Mouse (Mus musculus) splenic B cell, adult 2 months (primary cell): ENCODE measurements at regions not wholly inside any gene's neighbourhood (a gene's known extent, or its start where the extent isn't known, plus 50 kb on each side); places are given as distances from the start of the nearest gene placed in this dataset.

Experiments used
- DNase-seq: peaks from one replicate; pipeline ENCODE4 v3.0.0-alpha.2; 2011; ENCODE audit warnings: low read depth, low spot score
- H3K27me3 ChIP-seq: 2 replicates; pipeline ENCODE4 v1.6.1; 2012; ENCODE audit warnings: mild to moderate bottlenecking, low read length, moderate library complexity, mixed read lengths; ENCODE audit not compliant: control insufficient read depth, poor library complexity, insufficient read depth, severe bottlenecking
- H3K36me3 ChIP-seq: 2 replicates; pipeline ENCODE4 v1.6.1; 2012; ENCODE audit warnings: mild to moderate bottlenecking, low read length, moderate library complexity, mixed read lengths; ENCODE audit not compliant: control insufficient read depth, poor library complexity, insufficient read depth, severe bottlenecking

GRCm38 (mm10) chr6:148578281-148578680 is 134.1 kb upstream of the Tmtc1 start:
- Histone ChIP-seq H3K36me3 (no peaks in the 10 kb centered on the region), H3K27me3 (no peaks in the 10 kb centered on the region; the same call in 1 of the 2 replicates)
- no peak for DNase-seq

GRCm38 (mm10) chr6:148577663-148578062 is 133.5 kb upstream of the Tmtc1 start:
- Histone ChIP-seq H3K27me3 (no peaks in the 10 kb centered on the region; the same call in 1 of the 2 replicates), H3K36me3 (no peaks in the 10 kb centered on the region)
- peak; percentile 1 for DNase-seq

DNA sequence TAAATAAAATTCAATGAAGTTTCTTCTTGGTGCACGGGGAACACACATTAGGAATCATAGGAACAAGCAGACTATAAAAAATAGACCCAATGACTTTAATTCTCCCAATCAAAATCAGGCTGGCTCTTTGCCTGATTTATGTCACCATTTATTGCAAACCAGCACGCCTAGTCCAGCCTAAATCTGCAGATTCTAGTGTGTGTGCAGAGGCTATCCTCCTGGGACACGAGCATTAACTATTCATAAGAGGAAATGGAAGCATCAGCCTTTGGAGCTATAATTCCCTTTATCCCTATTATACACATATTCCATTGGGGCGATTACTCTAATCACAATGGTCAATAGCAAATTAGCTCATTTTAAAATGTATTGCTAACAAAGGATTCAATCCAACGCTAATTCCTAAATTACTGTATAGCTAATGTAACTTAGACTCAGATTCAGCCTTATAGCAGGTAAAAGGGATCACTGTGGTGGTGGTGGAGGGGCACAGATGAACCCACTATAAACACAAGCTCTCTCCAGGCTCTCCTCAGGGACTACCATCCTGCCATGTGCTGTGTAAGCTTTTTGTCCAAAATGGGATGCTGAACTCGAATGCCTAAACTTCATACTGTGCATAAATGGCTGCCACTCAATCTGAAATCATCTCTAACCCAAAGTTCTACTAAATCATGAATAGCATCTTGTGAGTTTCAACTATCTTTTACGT is 130.7 kb upstream of the Tmtc1 start:
- no peaks in the 10 kb centered on the region for H3K27me3 ChIP-seq
- no peak for DNase-seq
- no peaks in the 10 kb centered on the region for H3K36me3 ChIP-seq

- Histone ChIP-seq H3K36me3 (no peaks in the 10 kb centered on the region), H3K27me3 (no peaks in the 10 kb centered on the region)
- DNase-seq: no peak
Measured at GRCm38 (mm10) chr6:148572201-148572600, 128.0 kb upstream of the Tmtc1 start.

DNA sequence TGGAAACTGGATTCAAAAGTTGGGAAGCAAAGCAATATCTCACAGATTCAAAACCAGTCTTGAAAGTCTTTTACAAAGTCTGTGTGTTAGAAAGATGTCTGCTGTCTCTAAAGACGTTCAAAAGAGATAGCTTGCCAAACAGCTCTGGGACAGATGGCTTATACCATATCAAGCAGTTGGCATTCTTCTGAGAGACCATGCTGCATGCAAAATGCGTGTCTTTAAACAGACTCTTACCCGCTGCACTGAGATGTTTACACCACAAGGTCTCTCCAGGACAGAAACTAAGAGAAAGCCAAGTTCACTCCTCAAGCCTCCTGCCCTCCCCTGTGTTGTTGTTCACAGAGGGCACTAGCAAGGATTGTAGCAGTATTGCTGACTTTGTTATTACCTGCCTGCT is 127.5 kb upstream of the Tmtc1 start:
- no peaks in the 10 kb centered on the region for H3K36me3 ChIP-seq
- H3K27me3 ChIP-seq: no peaks in the 10 kb centered on the region
- DNase-seq: no peak

GRCm38 (mm10) chr6:148564146-148564545 is 120.0 kb upstream of the Tmtc1 start:
- Histone ChIP-seq H3K27me3 (no peaks in the 10 kb centered on the region), H3K36me3 (no peaks in the 10 kb centered on the region)
- no peak for DNase-seq

- no peak for DNase-seq
- H3K27me3 ChIP-seq: no peaks in the 10 kb centered on the region
- no peaks in the 10 kb centered on the region for H3K36me3 ChIP-seq
Measured at GRCm38 (mm10) chr6:148562206-148562708, 118.1 kb upstream of the Tmtc1 start.

- Histone ChIP-seq H3K36me3 (no peaks in the 10 kb centered on the region), H3K27me3 (no peaks in the 10 kb centered on the region)
- no peak for DNase-seq
Measured at GRCm38 (mm10) chr6:148556484-148556871, 112.3 kb upstream of the Tmtc1 start.

DNA sequence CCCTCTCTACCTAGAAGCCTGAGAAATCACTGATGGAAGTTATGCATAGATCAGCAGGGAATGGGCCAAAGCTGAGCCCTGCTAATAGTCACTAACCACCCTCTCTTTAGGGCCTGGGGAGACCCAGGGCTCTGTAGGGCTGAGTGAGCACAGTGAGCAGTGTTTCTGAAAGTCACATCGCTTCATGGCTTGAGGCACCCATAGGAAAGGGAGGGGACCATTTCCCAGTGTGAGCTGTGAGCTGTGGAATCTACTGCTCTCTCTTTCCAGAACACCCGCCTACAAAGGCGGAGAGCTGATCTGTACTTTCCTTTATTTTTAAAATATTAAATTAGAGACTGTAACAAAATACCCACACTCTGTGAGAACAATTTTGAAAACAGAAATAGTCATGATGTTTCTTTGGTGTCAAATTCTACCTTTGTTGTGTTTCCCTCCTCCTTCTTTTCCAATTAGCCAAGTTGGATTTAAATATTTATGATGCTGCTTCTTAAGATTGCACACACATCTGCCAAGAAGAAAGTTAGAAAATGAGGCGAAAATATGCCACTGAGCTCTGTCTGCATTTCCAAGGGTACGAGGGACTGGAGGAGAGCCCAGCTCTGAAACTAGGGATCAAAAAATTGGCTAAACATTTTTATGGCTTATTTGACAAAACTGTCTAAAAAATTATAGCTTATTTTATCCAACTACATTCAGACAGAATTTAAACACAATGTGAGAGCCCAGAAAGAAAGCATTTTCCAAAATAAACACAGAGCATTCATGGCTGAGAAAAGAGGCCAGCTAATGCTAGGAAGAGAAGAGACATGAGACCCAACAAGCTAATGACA is 111.7 kb upstream of the Tmtc1 start:
- H3K27me3 ChIP-seq: no peaks in the 10 kb centered on the region
- no peak for DNase-seq
- H3K36me3 ChIP-seq: no peaks in the 10 kb centered on the region

DNA sequence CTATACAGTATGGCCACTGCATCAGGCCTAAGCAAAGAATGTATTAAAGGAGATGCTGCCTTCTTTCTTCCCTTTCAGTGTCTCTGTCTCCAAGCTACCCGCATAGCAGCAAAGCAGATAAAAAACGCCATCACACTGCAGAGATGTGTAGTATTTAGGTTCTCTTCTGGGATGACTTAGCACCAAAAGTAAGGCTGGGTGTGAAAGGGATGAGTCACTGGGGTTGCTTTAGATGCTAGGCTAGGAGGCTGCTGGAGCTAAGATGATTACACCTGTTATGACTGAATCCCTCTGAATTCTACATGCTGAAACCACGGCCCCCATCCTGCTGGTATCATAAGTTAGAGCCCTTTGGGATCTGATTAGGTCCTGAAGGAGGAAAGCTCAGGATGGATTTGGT is 110.3 kb upstream of the Tmtc1 start:
- Histone ChIP-seq H3K36me3 (no peaks in the 10 kb centered on the region), H3K27me3 (no peaks in the 10 kb centered on the region)
- DNase-seq: no peak

- DNase-seq: no peak
- Histone ChIP-seq H3K36me3 (no peaks in the 10 kb centered on the region), H3K27me3 (no peaks in the 10 kb centered on the region)
Measured at GRCm38 (mm10) chr6:148553616-148554015, 109.4 kb upstream of the Tmtc1 start.

- Histone ChIP-seq H3K36me3 (no peaks in the 10 kb centered on the region), H3K27me3 (no peaks in the 10 kb centered on the region)
- DNase-seq: no peak
Measured at GRCm38 (mm10) chr6:148551097-148551496, 106.9 kb upstream of the Tmtc1 start.

GRCm38 (mm10) chr6:148548138-148548778 is 104.1 kb upstream of the Tmtc1 start:
- H3K27me3 ChIP-seq: no peaks in the 10 kb centered on the region
- no peak for DNase-seq
- H3K36me3 ChIP-seq: no peaks in the 10 kb centered on the region

DNA sequence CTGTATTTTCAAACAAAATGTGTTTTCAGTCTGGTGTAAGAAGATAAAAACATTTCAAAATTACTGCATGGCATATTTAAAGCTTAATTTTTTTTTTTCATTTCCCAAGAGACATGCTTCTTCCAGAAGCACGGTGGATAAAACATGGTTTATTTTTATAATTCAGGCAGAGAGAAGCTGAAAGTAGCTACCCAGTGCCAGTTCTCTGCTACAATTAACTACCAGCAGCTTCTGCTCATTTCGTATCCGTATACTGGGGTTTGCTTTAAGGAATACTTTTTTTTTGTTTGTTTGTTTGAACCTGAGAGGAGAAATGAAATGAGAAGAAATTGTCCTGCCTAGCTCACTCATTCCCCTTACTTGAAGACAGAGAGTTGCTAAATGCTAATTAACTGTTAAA is 98.9 kb upstream of the Tmtc1 start:
- DNase-seq: no peak
- H3K27me3 ChIP-seq: no peaks in the 10 kb centered on the region
- H3K36me3 ChIP-seq: no peaks in the 10 kb centered on the region

DNA sequence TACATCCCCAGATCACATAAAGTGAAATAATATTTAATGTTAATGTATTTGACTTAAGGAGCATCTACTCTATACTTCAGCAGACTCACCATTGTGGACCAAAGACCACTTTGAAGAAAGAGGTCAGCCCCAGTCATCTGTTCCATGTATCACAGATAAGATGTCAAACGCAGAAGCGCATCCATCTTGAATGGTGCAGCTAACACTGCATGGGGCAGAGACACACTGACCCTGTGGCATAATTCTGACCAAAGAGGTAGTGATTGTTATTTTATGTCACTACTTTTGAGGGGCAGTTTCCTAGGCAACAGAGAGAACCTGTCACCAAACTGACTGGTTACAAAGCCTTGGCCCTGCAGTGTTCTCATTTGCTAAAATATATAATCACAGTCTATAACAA is 97.8 kb upstream of the Tmtc1 start:
- H3K36me3 ChIP-seq: no peaks in the 10 kb centered on the region
- DNase-seq: no peak
- no peaks in the 10 kb centered on the region for H3K27me3 ChIP-seq
